Mouse (Mus musculus): ENCODE results near the gene Cryba4.

- no peak for TF ChIP-seq GATA1 (IDR thresholded peaks at IDR 0.05; ENCODE audit: borderline replicate concordance, low read length)
- TF ChIP-seq FLI1 (IDR thresholded peaks at IDR 0.05; ENCODE audit: low read length), result no peak
Observed at GRCm38 (mm10) chr5:112235806-112236205, 16.5 kb downstream of the Cryba4 start.
